Mouse (Mus musculus): ENCODE measurements at regions not wholly inside any gene's neighbourhood (a gene's known extent, or its start where the extent isn't known, plus 50 kb on each side); places are given as distances from the start of the nearest gene placed in this dataset.

DNA sequence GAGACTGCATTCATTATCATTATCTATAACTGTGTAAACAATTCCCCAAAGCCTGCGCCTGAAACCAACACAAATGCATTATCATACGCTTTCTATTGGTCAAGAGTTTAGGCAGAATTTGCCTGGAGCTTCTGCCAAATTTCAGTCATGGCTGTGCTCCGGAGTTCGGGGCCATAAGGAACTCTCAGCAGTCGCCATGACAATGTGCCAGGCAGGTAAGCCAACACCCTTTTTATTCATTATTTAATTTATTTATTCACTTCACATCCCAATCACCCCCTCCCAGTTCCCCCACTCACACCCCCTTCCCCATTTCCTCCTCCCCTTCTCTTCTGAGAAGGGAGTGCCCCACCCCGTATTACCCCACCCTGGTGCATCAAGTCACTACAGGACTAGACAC, 188.8 kb upstream of the Kif2a start:
- 73% methylated on average over 6 of the region's 6 CpGs for WGBS

GRCm38 (mm10) chr13:107207354-107208181, 185.6 kb upstream of the Kif2a start:
- Histone ChIP-seq H3K4me1 (replicated peaks) (peaks cover 10% of the 10 kb centered on the region), H3K9me3 (no peaks in the 10 kb centered on the region), H3K4me3 (peak overlapping the region; percentile 36), H3K36me3 (no peaks in the 10 kb centered on the region), H3K9ac (peak overlapping the region; percentile 32; the same call in 1 of the 2 replicates), H3K4me2 (peak overlapping the region; percentile 63), H3K27me3 (no peaks in the 10 kb centered on the region), H3K27ac (replicated peaks) (peak overlapping the region; percentile 77)
- peak; percentile 94 for ATAC-seq (ENCODE audit: low FRiP score, low read depth)
- 21% methylated on average over 20 of the region's 20 CpGs for WGBS

More for the DNA sequence above, 188.8 kb upstream of the Kif2a start:
- Histone ChIP-seq H3K4me3 (no peak overlapping the region), H3K36me3 (no peaks in the 10 kb centered on the region), H3K27me3 (no peaks in the 10 kb centered on the region), H3K4me1 (replicated peaks) (peaks cover 10% of the 10 kb centered on the region), H3K9ac (no peak overlapping the region), H3K4me2 (no peak overlapping the region), H3K9me3 (no peaks in the 10 kb centered on the region), H3K27ac (replicated peaks) (no peak overlapping the region)
- ATAC-seq (ENCODE audit: low FRiP score, low read depth): no peak

DNA sequence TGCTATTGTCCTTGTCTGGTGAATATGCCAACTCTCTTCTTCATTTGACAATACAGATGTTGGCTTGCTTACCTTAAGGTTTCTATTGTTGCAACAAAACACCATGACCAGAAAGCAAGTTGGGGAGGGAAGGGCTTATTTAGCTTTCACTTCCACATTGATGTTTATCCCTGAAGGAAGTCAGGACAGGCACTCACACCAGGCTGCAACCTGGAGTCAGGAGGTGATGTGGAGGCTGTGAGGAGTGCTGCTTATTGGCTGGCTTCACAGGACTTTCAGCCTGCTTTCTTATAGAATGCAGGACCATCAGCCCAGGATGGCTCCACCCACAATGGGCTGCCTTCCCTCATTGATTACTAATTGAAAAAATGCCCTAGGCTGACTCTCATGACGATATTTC, 177.9 kb upstream of the Kif2a start:
- Histone ChIP-seq H3K36me3 (no peaks in the 10 kb centered on the region), H3K9ac (no peak overlapping the region), H3K4me2 (no peak overlapping the region), H3K4me3 (no peak overlapping the region), H3K27ac (replicated peaks) (no peak overlapping the region), H3K9me3 (no peaks in the 10 kb centered on the region), H3K4me1 (replicated peaks) (no peaks in the 10 kb centered on the region), H3K27me3 (no peaks in the 10 kb centered on the region)
- no peak for ATAC-seq (ENCODE audit: low FRiP score, low read depth)
- WGBS: 58% methylated on average over 1 of the region's 1 CpGs

GRCm38 (mm10) chr13:107193426-107193825, 171.5 kb upstream of the Kif2a start:
- WGBS: 88% methylated on average over 4 of the region's 4 CpGs
- H3K36me3 ChIP-seq: no peaks in the 10 kb centered on the region

GRCm38 (mm10) chr13:107187258-107187878, 165.4 kb upstream of the Kif2a start:
- no peak overlapping the region for H3K4me2 ChIP-seq
- no peak overlapping the region for H3K4me3 ChIP-seq
- H3K36me3 ChIP-seq: no peaks in the 10 kb centered on the region
- no peak overlapping the region for H3K9ac ChIP-seq
- H3K4me1 ChIP-seq (replicated peaks): no peaks in the 10 kb centered on the region
- H3K27me3 ChIP-seq: no peaks in the 10 kb centered on the region
- H3K9me3 ChIP-seq: no peaks in the 10 kb centered on the region
- ATAC-seq (ENCODE audit: low FRiP score, low read depth): peak; percentile 75
- H3K27ac ChIP-seq (replicated peaks): peak overlapping the region; percentile 49
- 51% methylated on average over 11 of the region's 11 CpGs for WGBS

More at GRCm38 (mm10) chr13:107193426-107193825, 171.5 kb upstream of the Kif2a start:
- no peak overlapping the region for H3K4me3 ChIP-seq
- no peaks in the 10 kb centered on the region for H3K27me3 ChIP-seq
- no peak overlapping the region for H3K4me2 ChIP-seq
- H3K9me3 ChIP-seq: no peaks in the 10 kb centered on the region
- H3K27ac ChIP-seq (replicated peaks): no peak overlapping the region
- H3K9ac ChIP-seq: no peak overlapping the region
- H3K4me1 ChIP-seq (replicated peaks): no peaks in the 10 kb centered on the region
- ATAC-seq (ENCODE audit: low FRiP score, low read depth): no peak

DNA sequence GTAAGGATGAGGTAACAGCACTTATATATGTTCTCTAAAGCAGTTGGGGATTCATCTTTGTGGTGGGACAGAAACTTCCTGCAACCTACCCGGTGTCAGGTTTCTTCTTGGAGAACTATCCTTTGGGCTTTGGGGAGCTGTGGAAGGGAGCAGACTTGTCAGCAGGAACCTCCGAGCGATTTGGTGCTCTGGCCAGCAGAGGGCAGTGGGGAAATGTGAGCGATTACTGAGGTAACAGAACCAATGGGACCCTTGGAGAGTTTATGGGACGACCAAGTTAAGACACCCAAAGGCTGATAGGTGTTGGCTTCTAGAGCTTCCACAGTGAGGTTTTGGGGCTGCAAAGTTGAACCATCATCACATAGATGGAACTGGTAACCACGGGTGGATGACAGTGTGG, 160.6 kb upstream of the Kif2a start:
- no peaks in the 10 kb centered on the region for H3K4me1 ChIP-seq (replicated peaks)
- no peak for ATAC-seq (ENCODE audit: low FRiP score, low read depth)
- H3K36me3 ChIP-seq: no peaks in the 10 kb centered on the region
- H3K4me3 ChIP-seq: no peak overlapping the region
- no peak overlapping the region for H3K9ac ChIP-seq
- no peaks in the 10 kb centered on the region for H3K9me3 ChIP-seq
- no peak overlapping the region for H3K4me2 ChIP-seq
- H3K27me3 ChIP-seq: no peaks in the 10 kb centered on the region
- 23% methylated on average over 6 of the region's 6 CpGs for WGBS
- H3K27ac ChIP-seq (replicated peaks): no peak overlapping the region

GRCm38 (mm10) chr13:107179551-107179950, 157.6 kb upstream of the Kif2a start:
- 75% methylated on average over 5 of the region's 5 CpGs for WGBS
- Histone ChIP-seq H3K27ac (replicated peaks) (no peak overlapping the region), H3K9ac (no peak overlapping the region)

DNA sequence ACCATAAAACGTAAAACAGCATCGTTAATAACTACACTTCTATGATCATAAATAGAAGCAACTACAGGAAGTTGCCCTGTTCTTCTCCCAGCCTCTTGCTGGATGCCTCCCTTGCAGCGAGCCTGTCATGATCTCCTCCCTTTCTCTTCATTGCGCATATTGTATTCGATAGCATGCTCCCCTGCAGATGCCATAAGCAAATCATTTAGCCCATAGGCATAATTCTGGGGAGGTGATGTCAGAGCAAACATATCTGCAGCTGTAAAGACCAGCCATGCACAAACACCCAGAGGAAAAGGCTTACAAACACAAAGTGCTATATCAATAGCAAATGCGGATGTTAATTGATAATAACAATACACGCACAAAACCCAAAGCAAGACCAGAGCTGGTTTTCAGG, 155.7 kb upstream of the Kif2a start:
- no peak overlapping the region for H3K4me3 ChIP-seq
- no peak overlapping the region for H3K27ac ChIP-seq (replicated peaks)
- H3K9ac ChIP-seq: no peak overlapping the region
- no peaks in the 10 kb centered on the region for H3K4me1 ChIP-seq (replicated peaks)
- no peak for ATAC-seq (ENCODE audit: low FRiP score, low read depth)
- H3K9me3 ChIP-seq: no peaks in the 10 kb centered on the region
- no peaks in the 10 kb centered on the region for H3K36me3 ChIP-seq
- no peak overlapping the region for H3K4me2 ChIP-seq
- 62% methylated on average over 7 of the region's 7 CpGs for WGBS
- H3K27me3 ChIP-seq: no peaks in the 10 kb centered on the region

More at GRCm38 (mm10) chr13:107179551-107179950, 157.6 kb upstream of the Kif2a start:
- ATAC-seq (ENCODE audit: low FRiP score, low read depth): no peak
- H3K9me3 ChIP-seq: no peaks in the 10 kb centered on the region
- H3K4me1 ChIP-seq (replicated peaks): no peaks in the 10 kb centered on the region
- H3K27me3 ChIP-seq: no peaks in the 10 kb centered on the region
- no peaks in the 10 kb centered on the region for H3K36me3 ChIP-seq
- H3K4me3 ChIP-seq: no peak overlapping the region
- H3K4me2 ChIP-seq: no peak overlapping the region

GRCm38 (mm10) chr13:107175891-107176290, 154.0 kb upstream of the Kif2a start:
- no peak overlapping the region for H3K4me3 ChIP-seq
- no peak overlapping the region for H3K9ac ChIP-seq
- 79% methylated on average over 4 of the region's 4 CpGs for WGBS
- H3K27me3 ChIP-seq: no peaks in the 10 kb centered on the region
- no peaks in the 10 kb centered on the region for H3K36me3 ChIP-seq
- no peak overlapping the region for H3K4me2 ChIP-seq
- H3K9me3 ChIP-seq: no peaks in the 10 kb centered on the region
- no peaks in the 10 kb centered on the region for H3K4me1 ChIP-seq (replicated peaks)
- no peak for ATAC-seq (ENCODE audit: low FRiP score, low read depth)
- no peak overlapping the region for H3K27ac ChIP-seq (replicated peaks)

- peak overlapping the region; percentile 35 for H3K4me3 ChIP-seq
- H3K9ac ChIP-seq: peak overlapping the region; percentile 45
- WGBS: 3% methylated on average over 15 of the region's 15 CpGs
- peak; percentile 89 for ATAC-seq (ENCODE audit: low FRiP score, low read depth)
- peaks cover 26% of the 10 kb centered on the region for H3K4me1 ChIP-seq (replicated peaks)
- no peaks in the 10 kb centered on the region for H3K9me3 ChIP-seq
- peak overlapping the region; percentile 84 for H3K27ac ChIP-seq (replicated peaks)
- H3K4me2 ChIP-seq: peak overlapping the region; percentile 74
- H3K36me3 ChIP-seq: no peaks in the 10 kb centered on the region
- no peaks in the 10 kb centered on the region for H3K27me3 ChIP-seq
Observed at GRCm38 (mm10) chr13:107168599-107169149, 146.7 kb upstream of the Kif2a start.

GRCm38 (mm10) chr13:107167856-107168598, 146.1 kb upstream of the Kif2a start:
- peak; percentile 72 for ATAC-seq (ENCODE audit: low FRiP score, low read depth)

More at GRCm38 (mm10) chr13:107167856-107168598, 146.1 kb upstream of the Kif2a start:
- no peaks in the 10 kb centered on the region for H3K36me3 ChIP-seq
- no peaks in the 10 kb centered on the region for H3K9me3 ChIP-seq
- peak overlapping the region; percentile 45; the same call in 1 of the 2 replicates for H3K9ac ChIP-seq
- 29% methylated on average over 10 of the region's 10 CpGs for WGBS
- peaks cover 26% of the 10 kb centered on the region for H3K4me1 ChIP-seq (replicated peaks)
- H3K27ac ChIP-seq (replicated peaks): peak overlapping the region; percentile 84
- peak overlapping the region; percentile 74 for H3K4me2 ChIP-seq
- no peaks in the 10 kb centered on the region for H3K27me3 ChIP-seq
- H3K4me3 ChIP-seq: peak overlapping the region; percentile 35
